Mouse (Mus musculus): Measurements from ENCODE around the gene Tcf23. TPM values are rescaled to one million over a fixed set of nuclear protein-coding genes. Genes with fewer than 3 reads are reported as not detected.
A peak's percentile ranks its signal among the peaks of the same experiment; 100 is the strongest.

The Tcf23 gene
- polyA plus RNA-seq, 1 experiment, result not detected

GRCm38 (mm10) chr5:30963916-30964315, 4.5 kb upstream of the Tcf23 start:
- DNase-seq (ENCODE audit: low read depth), result no peak
- TF ChIP-seq CTCF (IDR thresholded peaks at IDR 0.05; ENCODE audit: borderline replicate concordance, extremely low read depth, insufficient read depth, insufficient read length) (no peak), POLR2A (IDR thresholded peaks at IDR 0.05; ENCODE audit: borderline replicate concordance, extremely low read depth, insufficient read depth, insufficient read length, poor library complexity, severe bottlenecking) (no peak)

GRCm38 (mm10) chr5:30966189-30966588, 2.3 kb upstream of the Tcf23 start:
- no peak for TF ChIP-seq CTCF (IDR thresholded peaks at IDR 0.05; ENCODE audit: borderline replicate concordance, extremely low read depth, insufficient read depth, insufficient read length)
- no peak for TF ChIP-seq POLR2A (IDR thresholded peaks at IDR 0.05; ENCODE audit: borderline replicate concordance, extremely low read depth, insufficient read depth, insufficient read length, poor library complexity, severe bottlenecking)
- DNase-seq (ENCODE audit: low read depth), result no peak

- no peak for DNase-seq (ENCODE audit: low read depth)
Measured at GRCm38 (mm10) chr5:30969440-30969839, 978 bp downstream of the Tcf23 start.

GRCm38 (mm10) chr5:30974870-30975656, 6.6 kb downstream of the Tcf23 start:
- no peak for DNase-seq (ENCODE audit: low read depth)
- TF ChIP-seq CTCF (IDR thresholded peaks at IDR 0.05; ENCODE audit: borderline replicate concordance, extremely low read depth, insufficient read depth, insufficient read length) (no peak), POLR2A (IDR thresholded peaks at IDR 0.05; ENCODE audit: borderline replicate concordance, extremely low read depth, insufficient read depth, insufficient read length, poor library complexity, severe bottlenecking) (no peak)

More at GRCm38 (mm10) chr5:30969440-30969839, 978 bp downstream of the Tcf23 start:
- TF ChIP-seq CTCF (IDR thresholded peaks at IDR 0.05; ENCODE audit: borderline replicate concordance, extremely low read depth, insufficient read depth, insufficient read length) (no peak), POLR2A (IDR thresholded peaks at IDR 0.05; ENCODE audit: borderline replicate concordance, extremely low read depth, insufficient read depth, insufficient read length, poor library complexity, severe bottlenecking) (no peak)

GRCm38 (mm10) chr5:30982357-30982756, 13.9 kb downstream of the Tcf23 start:
- TF ChIP-seq POLR2A (IDR thresholded peaks at IDR 0.05; ENCODE audit: borderline replicate concordance, extremely low read depth, insufficient read depth, insufficient read length, poor library complexity, severe bottlenecking), result no peak
- TF ChIP-seq CTCF (IDR thresholded peaks at IDR 0.05; ENCODE audit: borderline replicate concordance, extremely low read depth, insufficient read depth, insufficient read length), result peak; percentile 54; the same call in 1 of the 2 replicates
- peak; percentile 57 for DNase-seq (ENCODE audit: low read depth)

- no peak for DNase-seq (ENCODE audit: low read depth)
- TF ChIP-seq POLR2A (IDR thresholded peaks at IDR 0.05; ENCODE audit: borderline replicate concordance, extremely low read depth, insufficient read depth, insufficient read length, poor library complexity, severe bottlenecking) (no peak), CTCF (IDR thresholded peaks at IDR 0.05; ENCODE audit: borderline replicate concordance, extremely low read depth, insufficient read depth, insufficient read length) (no peak)
Measured at GRCm38 (mm10) chr5:30992980-30993676, 24.7 kb downstream of the Tcf23 start.

GRCm38 (mm10) chr5:30994074-30994473, 25.6 kb downstream of the Tcf23 start:
- DNase-seq (ENCODE audit: low read depth), result peak; percentile 20

GRCm38 (mm10) chr5:30994910-30995635, 26.6 kb downstream of the Tcf23 start:
- no peak for DNase-seq (ENCODE audit: low read depth)
- no peak for TF ChIP-seq CTCF (IDR thresholded peaks at IDR 0.05; ENCODE audit: borderline replicate concordance, extremely low read depth, insufficient read depth, insufficient read length)
- TF ChIP-seq POLR2A (IDR thresholded peaks at IDR 0.05; ENCODE audit: borderline replicate concordance, extremely low read depth, insufficient read depth, insufficient read length, poor library complexity, severe bottlenecking), result no peak

More at GRCm38 (mm10) chr5:30994074-30994473, 25.6 kb downstream of the Tcf23 start:
- TF ChIP-seq CTCF (IDR thresholded peaks at IDR 0.05; ENCODE audit: borderline replicate concordance, extremely low read depth, insufficient read depth, insufficient read length) (no peak), POLR2A (IDR thresholded peaks at IDR 0.05; ENCODE audit: borderline replicate concordance, extremely low read depth, insufficient read depth, insufficient read length, poor library complexity, severe bottlenecking) (no peak)

- peak; percentile 48 for DNase-seq (ENCODE audit: low read depth)
- TF ChIP-seq POLR2A (IDR thresholded peaks at IDR 0.05; ENCODE audit: borderline replicate concordance, extremely low read depth, insufficient read depth, insufficient read length, poor library complexity, severe bottlenecking) (no peak), CTCF (IDR thresholded peaks at IDR 0.05; ENCODE audit: borderline replicate concordance, extremely low read depth, insufficient read depth, insufficient read length) (peak; percentile 56; the same call in 1 of the 2 replicates)
Measured at GRCm38 (mm10) chr5:30998306-30998705, 29.8 kb downstream of the Tcf23 start.

GRCm38 (mm10) chr5:30999324-30999723, 30.9 kb downstream of the Tcf23 start:
- no peak for DNase-seq (ENCODE audit: low read depth)
- TF ChIP-seq CTCF (IDR thresholded peaks at IDR 0.05; ENCODE audit: borderline replicate concordance, extremely low read depth, insufficient read depth, insufficient read length) (no peak), POLR2A (IDR thresholded peaks at IDR 0.05; ENCODE audit: borderline replicate concordance, extremely low read depth, insufficient read depth, insufficient read length, poor library complexity, severe bottlenecking) (no peak)

GRCm38 (mm10) chr5:31000122-31000521, 31.7 kb downstream of the Tcf23 start:
- TF ChIP-seq CTCF (IDR thresholded peaks at IDR 0.05; ENCODE audit: borderline replicate concordance, extremely low read depth, insufficient read depth, insufficient read length) (no peak), POLR2A (IDR thresholded peaks at IDR 0.05; ENCODE audit: borderline replicate concordance, extremely low read depth, insufficient read depth, insufficient read length, poor library complexity, severe bottlenecking) (no peak)

More at GRCm38 (mm10) chr5:31000122-31000521, 31.7 kb downstream of the Tcf23 start:
- no peak for DNase-seq (ENCODE audit: low read depth)

All from brain, embryonic 14.5 days (tissue).